Mouse (Mus musculus): ENCODE data around the gene Shld2. TPM values are rescaled to one million over a fixed set of nuclear protein-coding genes. Genes with fewer than 3 reads are reported as not detected.

Gene Shld2
- polyA plus RNA-seq, 1 experiment from 2014 or later, result 8.3 TPM

DNA sequence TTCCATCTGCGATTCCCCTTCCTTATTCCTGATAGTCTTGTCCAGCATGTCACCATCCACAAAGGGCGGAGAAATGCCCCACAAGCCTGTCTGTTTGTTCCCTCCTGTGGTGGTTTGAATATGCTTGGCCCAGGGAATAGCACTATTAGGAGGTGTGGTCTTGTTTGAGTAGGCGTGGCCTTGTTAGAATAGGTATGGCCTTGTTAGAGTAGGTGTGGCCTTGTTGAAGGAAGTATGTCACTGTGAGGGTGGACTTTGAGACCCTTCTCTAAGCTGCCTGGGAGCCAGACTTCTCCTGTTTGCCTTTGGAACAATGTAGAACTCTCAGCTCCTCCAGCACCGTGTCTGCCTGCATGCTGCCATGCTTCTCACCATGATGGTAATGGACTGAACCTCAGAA lies 100.4 kb downstream of the Shld2 start:
- Histone ChIP-seq H3K27ac (ENCODE audit: low read length) (no peak overlapping the region), H3K36me3 (ENCODE audit: control insufficient read depth, insufficient read depth) (no peaks in the 10 kb centered on the region), H3K4me1 (ENCODE audit: control insufficient read depth, low read depth, low read length) (no peaks in the 10 kb centered on the region), H3K4me3 (ENCODE audit: low read depth, low read length) (no peak overlapping the region), H3K9ac (ENCODE audit: low read depth, low read length) (no peak overlapping the region), H3K9me3 (replicated peaks; ENCODE audit: control insufficient read depth, low read length) (no peaks in the 10 kb centered on the region), H3K4me2 (ENCODE audit: low read depth, low read length) (no peak overlapping the region), H3K27me3 (ENCODE audit: control insufficient read depth, insufficient read depth, low read depth, low read length) (no peaks in the 10 kb centered on the region)
- no peak for ATAC-seq (ENCODE audit: low read depth)
- WGBS (ENCODE audit: insufficient replicate concordance), result 71% methylated on average over 4 of the region's 4 CpGs

DNA sequence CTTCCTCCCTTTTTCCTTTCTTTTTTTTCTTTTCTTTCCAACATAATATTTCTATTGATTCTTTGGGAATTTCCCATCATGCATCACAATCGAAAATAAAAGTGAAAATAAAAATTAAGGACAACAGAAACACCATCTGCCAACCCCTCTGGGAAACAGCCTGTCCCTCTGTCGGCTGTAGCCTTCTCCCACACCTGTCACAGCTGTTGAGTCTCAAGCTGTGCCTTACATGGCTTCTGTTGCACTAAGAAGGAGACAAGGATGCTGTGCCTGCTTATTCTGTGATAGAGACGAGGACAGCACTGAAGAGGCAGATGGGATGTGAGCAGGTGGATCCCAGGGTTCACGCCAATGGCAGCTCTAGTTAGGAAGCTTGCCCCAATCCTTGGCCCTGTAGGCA lies 101.2 kb downstream of the Shld2 start:
- Histone ChIP-seq H3K9ac (ENCODE audit: low read depth, low read length) (no peak overlapping the region), H3K4me2 (ENCODE audit: low read depth, low read length) (no peak overlapping the region), H3K36me3 (ENCODE audit: control insufficient read depth, insufficient read depth) (no peaks in the 10 kb centered on the region), H3K27me3 (ENCODE audit: control insufficient read depth, insufficient read depth, low read depth, low read length) (no peaks in the 10 kb centered on the region), H3K9me3 (replicated peaks; ENCODE audit: control insufficient read depth, low read length) (no peaks in the 10 kb centered on the region), H3K4me3 (ENCODE audit: low read depth, low read length) (no peak overlapping the region), H3K4me1 (ENCODE audit: control insufficient read depth, low read depth, low read length) (no peaks in the 10 kb centered on the region), H3K27ac (ENCODE audit: low read length) (no peak overlapping the region)
- 40% methylated on average over 4 of the region's 4 CpGs for WGBS (ENCODE audit: insufficient replicate concordance)
- no peak for ATAC-seq (ENCODE audit: low read depth)

DNA sequence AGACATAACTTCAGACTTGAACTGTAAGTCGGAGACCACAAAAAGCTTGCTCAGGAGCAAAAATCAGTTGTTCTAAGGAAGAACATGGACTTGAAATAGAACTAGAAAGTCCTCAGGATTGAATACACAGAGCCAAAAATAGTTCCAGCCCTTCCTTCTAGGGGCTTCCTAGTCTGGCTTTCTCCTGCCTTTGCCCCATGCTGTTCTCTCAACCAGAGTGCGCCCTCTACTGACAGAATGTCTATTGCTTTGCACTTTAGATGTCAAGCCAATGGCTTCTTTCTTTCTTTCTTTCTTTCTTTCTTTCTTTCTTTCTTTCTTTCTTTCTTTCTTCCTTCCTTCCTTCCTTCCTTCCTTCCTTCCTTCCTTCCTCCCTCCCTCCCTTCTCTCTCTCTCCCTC lies 101.6 kb downstream of the Shld2 start:
- H3K4me2 ChIP-seq (ENCODE audit: low read depth, low read length), result no peak overlapping the region
- no peaks in the 10 kb centered on the region for H3K27me3 ChIP-seq (ENCODE audit: control insufficient read depth, insufficient read depth, low read depth, low read length)
- no peak overlapping the region for H3K9ac ChIP-seq (ENCODE audit: low read depth, low read length)
- H3K36me3 ChIP-seq (ENCODE audit: control insufficient read depth, insufficient read depth), result no peaks in the 10 kb centered on the region
- WGBS (ENCODE audit: insufficient replicate concordance), result 47% methylated on average over 2 of the region's 2 CpGs
- H3K4me3 ChIP-seq (ENCODE audit: low read depth, low read length), result no peak overlapping the region
- no peak for ATAC-seq (ENCODE audit: low read depth)
- H3K4me1 ChIP-seq (ENCODE audit: control insufficient read depth, low read depth, low read length), result no peaks in the 10 kb centered on the region
- H3K9me3 ChIP-seq (replicated peaks; ENCODE audit: control insufficient read depth, low read length), result no peaks in the 10 kb centered on the region
- no peak overlapping the region for H3K27ac ChIP-seq (ENCODE audit: low read length)

DNA sequence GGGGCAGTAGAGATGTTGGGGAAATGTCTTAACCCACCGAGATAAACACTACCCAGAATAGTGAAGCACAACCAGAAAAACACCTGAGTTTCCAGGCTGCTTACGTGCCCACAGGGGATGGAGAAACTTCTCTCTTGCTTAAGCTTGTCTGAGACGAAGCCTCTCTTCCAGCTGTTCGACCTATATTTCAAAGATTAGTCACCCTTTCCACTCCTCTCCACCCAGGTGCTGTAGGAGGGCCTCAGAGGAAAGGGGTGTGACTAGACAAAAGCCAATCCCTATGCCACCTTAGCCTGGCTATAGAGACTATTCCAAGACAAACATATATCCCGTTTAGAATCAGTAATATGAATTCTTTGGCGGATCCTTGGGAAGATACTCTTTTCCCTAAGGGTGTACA lies 102.3 kb downstream of the Shld2 start:
- no peak for ATAC-seq (ENCODE audit: low read depth)
- H3K4me3 ChIP-seq (ENCODE audit: low read depth, low read length), result no peak overlapping the region
- H3K9ac ChIP-seq (ENCODE audit: low read depth, low read length), result no peak overlapping the region
- no peak overlapping the region for H3K4me2 ChIP-seq (ENCODE audit: low read depth, low read length)
- H3K4me1 ChIP-seq (ENCODE audit: control insufficient read depth, low read depth, low read length), result no peaks in the 10 kb centered on the region
- no peaks in the 10 kb centered on the region for H3K9me3 ChIP-seq (replicated peaks; ENCODE audit: control insufficient read depth, low read length)
- H3K27ac ChIP-seq (ENCODE audit: low read length), result no peak overlapping the region
- H3K27me3 ChIP-seq (ENCODE audit: control insufficient read depth, insufficient read depth, low read depth, low read length), result no peaks in the 10 kb centered on the region
- WGBS (ENCODE audit: insufficient replicate concordance), result 58% methylated on average over 6 of the region's 6 CpGs
- H3K36me3 ChIP-seq (ENCODE audit: control insufficient read depth, insufficient read depth), result no peaks in the 10 kb centered on the region

DNA sequence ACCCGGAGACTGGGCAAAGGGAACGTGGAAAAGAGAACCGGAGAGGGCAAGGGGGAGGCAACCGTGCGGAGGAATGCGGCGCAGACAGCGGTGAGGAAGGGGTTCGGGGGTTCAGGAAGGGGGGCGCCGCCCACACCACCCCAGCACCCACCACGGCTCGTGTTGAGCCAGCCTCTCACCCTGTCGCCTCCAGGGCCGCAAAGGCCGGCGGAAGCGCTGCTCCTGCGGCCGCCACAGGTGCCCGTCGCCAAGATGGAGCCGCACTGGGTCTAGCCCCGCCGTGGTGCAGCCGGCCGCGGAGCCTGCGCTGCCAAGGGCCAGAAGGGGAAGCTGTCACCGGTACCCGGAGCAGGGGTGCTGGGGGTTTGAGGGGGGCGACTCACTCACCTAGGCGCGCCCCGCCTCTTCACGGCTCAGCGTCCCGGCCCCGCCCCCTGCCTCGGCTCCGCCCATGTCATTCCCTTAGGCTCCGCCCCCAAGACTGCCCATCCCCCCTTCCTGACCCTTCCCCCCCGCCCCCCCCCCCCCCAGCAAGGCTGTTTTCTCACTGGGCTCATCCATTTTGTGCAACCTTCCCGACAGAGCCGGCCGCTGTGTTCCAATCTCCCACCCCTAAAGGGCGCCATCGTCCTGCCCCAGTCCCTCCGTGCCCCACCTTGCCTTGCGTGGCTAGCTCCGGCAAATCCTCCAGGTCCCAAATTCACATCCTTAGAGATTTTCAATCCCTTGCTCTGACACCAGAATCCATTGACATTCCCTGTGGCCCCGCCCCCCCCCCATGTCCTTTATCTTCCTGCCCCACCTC lies 108.9 kb downstream of the Shld2 start, which contains the start of gene Gprin2:
Gprin2 (minus strand) TSS at position 423 of the 805 bp plus-strand sequence.
- H3K9ac ChIP-seq (ENCODE audit: low read depth, low read length), result peak within 1 kb of the TSS; percentile 16; the same call in 1 of the 2 replicates
- ATAC-seq (ENCODE audit: low read depth), result no peak
- no peaks in the 10 kb centered on the region for H3K9me3 ChIP-seq (replicated peaks; ENCODE audit: control insufficient read depth, low read length)
- H3K4me2 ChIP-seq (ENCODE audit: low read depth, low read length), result peak within 1 kb of the TSS; percentile 65
- peaks cover 13% of the 10 kb centered on the region for H3K27me3 ChIP-seq (ENCODE audit: control insufficient read depth, insufficient read depth, low read depth, low read length)
- no peak within 1 kb of the TSS for H3K27ac ChIP-seq (ENCODE audit: low read length)
- no peaks in the 10 kb centered on the region; the same call in 1 of the 2 replicates for H3K4me1 ChIP-seq (ENCODE audit: control insufficient read depth, low read depth, low read length)
- H3K4me3 ChIP-seq (ENCODE audit: low read depth, low read length), result peak within 1 kb of the TSS; percentile 57
- 4% methylated on average over 47 of the region's 52 CpGs for WGBS (ENCODE audit: insufficient replicate concordance)
- no peaks in the 10 kb centered on the region for H3K36me3 ChIP-seq (ENCODE audit: control insufficient read depth, insufficient read depth)

DNA sequence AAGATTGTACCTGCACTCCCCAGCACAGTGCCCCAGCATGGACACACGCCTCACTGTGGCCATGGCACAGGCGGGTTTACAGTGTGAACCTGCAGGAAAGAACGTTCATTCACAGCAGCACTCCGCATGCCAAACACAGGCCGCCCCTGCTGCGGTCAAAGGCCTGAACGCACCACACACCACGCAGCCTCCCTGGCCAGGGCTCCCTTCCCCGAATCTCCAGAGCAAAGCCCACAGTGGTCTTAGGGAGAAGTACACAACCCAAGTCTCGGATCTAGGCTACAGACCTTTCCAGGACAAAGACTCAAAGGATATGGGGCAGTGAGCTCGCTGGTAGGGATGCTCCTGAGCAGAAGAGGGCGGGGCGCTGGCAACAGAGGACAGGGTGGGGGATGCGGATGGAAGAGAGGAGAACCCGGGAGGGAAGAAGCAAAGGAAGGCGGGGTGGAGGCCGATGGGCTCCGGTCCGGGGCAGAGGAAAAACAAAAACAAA lies 109.5 kb downstream of the Shld2 start:
- H3K27ac ChIP-seq (ENCODE audit: low read length), result no peak overlapping the region
- peaks cover 13% of the 10 kb centered on the region for H3K27me3 ChIP-seq (ENCODE audit: control insufficient read depth, insufficient read depth, low read depth, low read length)
- peak overlapping the region; percentile 57 for H3K4me3 ChIP-seq (ENCODE audit: low read depth, low read length)
- H3K4me1 ChIP-seq (ENCODE audit: control insufficient read depth, low read depth, low read length), result no peaks in the 10 kb centered on the region; the same call in 1 of the 2 replicates
- 8% methylated on average over 19 of the region's 19 CpGs for WGBS (ENCODE audit: insufficient replicate concordance)
- H3K9ac ChIP-seq (ENCODE audit: low read depth, low read length), result no peak overlapping the region
- H3K9me3 ChIP-seq (replicated peaks; ENCODE audit: control insufficient read depth, low read length), result no peaks in the 10 kb centered on the region
- H3K36me3 ChIP-seq (ENCODE audit: control insufficient read depth, insufficient read depth), result no peaks in the 10 kb centered on the region
- ATAC-seq (ENCODE audit: low read depth), result no peak; the same call in 1 of the 2 replicates
- H3K4me2 ChIP-seq (ENCODE audit: low read depth, low read length), result peak overlapping the region; percentile 65

DNA sequence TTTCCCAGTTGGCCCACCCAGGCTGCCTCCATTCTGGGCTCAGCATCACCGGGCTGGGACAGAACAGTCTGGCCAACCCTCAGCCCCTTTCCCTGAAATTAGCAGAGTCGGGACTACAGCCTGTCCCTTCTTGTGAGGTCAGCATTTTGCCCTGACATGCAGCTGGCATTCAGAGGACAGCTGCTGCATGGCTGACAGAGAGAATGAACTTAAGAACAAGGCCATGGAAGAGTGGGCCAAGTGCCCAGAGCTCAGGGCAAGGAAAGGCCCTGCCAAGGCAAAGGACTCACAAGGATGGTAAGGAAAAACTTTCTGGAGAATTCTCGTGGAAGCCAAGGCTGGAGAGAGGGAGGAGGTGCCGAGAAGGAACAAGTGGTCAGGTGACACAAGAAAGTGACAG lies 113.6 kb downstream of the Shld2 start:
- no peaks in the 10 kb centered on the region for H3K36me3 ChIP-seq (ENCODE audit: control insufficient read depth, insufficient read depth)
- H3K4me2 ChIP-seq (ENCODE audit: low read depth, low read length), result no peak overlapping the region
- peaks cover 13% of the 10 kb centered on the region for H3K27me3 ChIP-seq (ENCODE audit: control insufficient read depth, insufficient read depth, low read depth, low read length)
- WGBS (ENCODE audit: insufficient replicate concordance), result 28% methylated on average over 4 of the region's 4 CpGs
- H3K9ac ChIP-seq (ENCODE audit: low read depth, low read length), result no peak overlapping the region
- H3K4me3 ChIP-seq (ENCODE audit: low read depth, low read length), result no peak overlapping the region
- H3K4me1 ChIP-seq (ENCODE audit: control insufficient read depth, low read depth, low read length), result no peaks in the 10 kb centered on the region; the same call in 1 of the 2 replicates
- no peak overlapping the region for H3K27ac ChIP-seq (ENCODE audit: low read length)
- ATAC-seq (ENCODE audit: low read depth), result no peak
- no peaks in the 10 kb centered on the region for H3K9me3 ChIP-seq (replicated peaks; ENCODE audit: control insufficient read depth, low read length)

DNA sequence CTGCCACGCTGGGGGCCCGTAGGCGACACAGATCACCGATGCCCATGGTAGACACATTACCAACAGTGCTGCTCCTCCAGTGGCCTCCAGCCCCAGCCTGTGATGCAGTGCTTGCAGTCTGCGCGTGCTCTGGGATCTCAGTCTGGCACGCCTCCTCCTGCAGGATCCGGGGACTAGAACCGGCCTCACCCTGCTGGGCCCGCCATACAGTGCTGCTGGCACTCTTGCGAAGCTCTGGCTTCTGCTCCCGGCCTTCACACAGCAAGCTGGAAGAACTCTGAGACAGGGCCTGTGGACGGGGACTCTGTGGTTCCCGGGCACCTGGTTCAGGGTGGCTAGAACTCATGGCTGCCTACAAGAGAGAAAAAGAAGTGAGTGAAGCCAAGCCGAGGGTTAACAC lies 114.8 kb downstream of the Shld2 start:
- Histone ChIP-seq H3K4me2 (ENCODE audit: low read depth, low read length) (no peak overlapping the region), H3K4me1 (ENCODE audit: control insufficient read depth, low read depth, low read length) (no peaks in the 10 kb centered on the region; the same call in 1 of the 2 replicates), H3K9me3 (replicated peaks; ENCODE audit: control insufficient read depth, low read length) (no peaks in the 10 kb centered on the region), H3K4me3 (ENCODE audit: low read depth, low read length) (no peak overlapping the region), H3K36me3 (ENCODE audit: control insufficient read depth, insufficient read depth) (no peaks in the 10 kb centered on the region), H3K27ac (ENCODE audit: low read length) (no peak overlapping the region), H3K9ac (ENCODE audit: low read depth, low read length) (no peak overlapping the region), H3K27me3 (ENCODE audit: control insufficient read depth, insufficient read depth, low read depth, low read length) (peaks cover 3% of the 10 kb centered on the region)
- WGBS (ENCODE audit: insufficient replicate concordance), result 66% methylated on average over 15 of the region's 15 CpGs
- no peak for ATAC-seq (ENCODE audit: low read depth)

DNA sequence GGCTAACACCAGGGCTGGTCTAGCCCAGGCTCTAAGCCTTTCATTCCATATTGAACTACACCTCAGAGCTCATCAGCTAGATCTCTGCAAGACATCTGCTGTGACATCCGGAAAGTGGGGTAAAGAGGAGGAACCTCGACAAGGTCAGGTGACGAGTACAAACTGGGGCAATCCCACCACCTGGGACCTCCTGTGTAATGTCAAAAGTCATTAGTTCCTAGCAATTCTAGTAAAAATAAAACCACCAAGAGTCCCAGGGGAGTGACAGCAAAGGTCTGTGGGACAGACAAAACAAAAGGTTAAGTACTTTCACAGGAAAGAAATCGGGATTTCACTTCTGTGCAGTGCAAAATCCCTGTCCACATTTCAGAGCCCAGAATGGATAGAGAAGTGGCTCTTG lies 116.4 kb downstream of the Shld2 start:
- Histone ChIP-seq H3K36me3 (ENCODE audit: control insufficient read depth, insufficient read depth) (no peaks in the 10 kb centered on the region), H3K4me1 (ENCODE audit: control insufficient read depth, low read depth, low read length) (no peaks in the 10 kb centered on the region), H3K4me3 (ENCODE audit: low read depth, low read length) (no peak overlapping the region), H3K4me2 (ENCODE audit: low read depth, low read length) (no peak overlapping the region), H3K27me3 (ENCODE audit: control insufficient read depth, insufficient read depth, low read depth, low read length) (no peaks in the 10 kb centered on the region), H3K9me3 (replicated peaks; ENCODE audit: control insufficient read depth, low read length) (no peaks in the 10 kb centered on the region), H3K9ac (ENCODE audit: low read depth, low read length) (no peak overlapping the region), H3K27ac (ENCODE audit: low read length) (no peak overlapping the region)
- ATAC-seq (ENCODE audit: low read depth), result no peak
- WGBS (ENCODE audit: insufficient replicate concordance), result 53% methylated on average over 4 of the region's 4 CpGs

Measured in liver, embryonic 16.5 days (tissue).